Mouse (Mus musculus) MEL (cell line): ENCODE data around the gene Tsc22d1. TPM values are rescaled to one million over a fixed set of nuclear protein-coding genes. Genes with fewer than 3 reads are reported as not detected.

Experiments
- DNase-seq: peaks from one replicate; pipeline ENCODE4 v3.0.0; 2011; ENCODE audit warnings: low read depth, low spot score
- H3K27ac ChIP-seq: 2 replicates; pipeline ENCODE4 v1.5.1; 2012; ENCODE audit warnings: low read depth, mild to moderate bottlenecking, control low read depth, low read length, moderate library complexity; ENCODE audit not compliant: control insufficient read depth
- H3K27me3 ChIP-seq, 2 experiments: fragments of 150-350 bp in 1 of 2; sonication (generic) in 1 of 2; 2 replicates each; pipeline ENCODE4 v1.6.1; 2012; ENCODE audit warnings: low read length in 2 of 2, mild to moderate bottlenecking in 2 of 2, improper control_type of control experiment in 1 of 2, moderate library complexity in 1 of 2; ENCODE audit not compliant: insufficient read depth in 2 of 2, control insufficient read depth in 1 of 2
- H3K36me3 ChIP-seq, 2 experiments: 2 replicates each; pipeline ENCODE4 v1.6.1; 2012 to 2014; ENCODE audit warnings: low read length in 2 of 2, improper control_type of control experiment in 1 of 2, inconsistent platforms in 1 of 2, mild to moderate bottlenecking in 1 of 2; ENCODE audit not compliant: insufficient read depth in 2 of 2, control insufficient read depth in 1 of 2
- H3K4me1 ChIP-seq, 2 experiments: fragments of 150-350 bp in 1 of 2; sonication (generic) in 1 of 2; 2 replicates each; pipeline ENCODE4 v1.6.1; 2012; ENCODE audit warnings: low read length in 2 of 2, improper control_type of control experiment in 1 of 2, mild to moderate bottlenecking in 1 of 2; ENCODE audit not compliant: insufficient read depth in 2 of 2, control insufficient read depth in 1 of 2
- H3K4me3 ChIP-seq, 2 experiments: fragments of 150-350 bp in 1 of 2; sonication (generic) in 1 of 2; 2 replicates each; pipeline ENCODE4 v1.5.1; 2012; ENCODE audit warnings: low read depth in 2 of 2, low read length in 2 of 2, mild to moderate bottlenecking in 2 of 2, moderate library complexity in 2 of 2, control low read depth in 1 of 2, improper control_type of control experiment in 1 of 2; ENCODE audit not compliant: control insufficient read depth in 1 of 2, insufficient read depth in 1 of 2
- H3K79me2 ChIP-seq: 2 replicates; pipeline ENCODE4 v1.6.1; 2012; ENCODE audit warnings: mild to moderate bottlenecking, low read length, moderate library complexity; ENCODE audit not compliant: control insufficient read depth, poor library complexity, insufficient read depth
- H3K9ac ChIP-seq: 2 replicates; pipeline ENCODE4 v1.6.1; 2012; ENCODE audit warnings: low read depth, mild to moderate bottlenecking, control low read depth, low read length, moderate library complexity; ENCODE audit not compliant: control insufficient read depth, poor library complexity, severe bottlenecking
- H3K9me3 ChIP-seq: fragments of 150-350 bp; sonication (generic); replicated peaks from 2 replicates; pipeline ENCODE4 v1.6.1; 2012; ENCODE audit warnings: mild to moderate bottlenecking, low read length, improper control_type of control experiment, moderate library complexity; ENCODE audit not compliant: insufficient read depth
- BHLHE40 ChIP-seq: IDR thresholded peaks from 2 replicates; pipeline ENCODE4 v1.6.1; 2012; ENCODE audit warnings: low read depth, mild to moderate bottlenecking, inconsistent platforms, low read length, improper control_type of control experiment, borderline replicate concordance
- CHD2 ChIP-seq: IDR thresholded peaks from 2 replicates; pipeline ENCODE4 v1.6.1; 2011; ENCODE audit warnings: low read length, improper control_type of control experiment
- CTCF ChIP-seq, 3 experiments: IDR thresholded peaks in 2 of 3; conservative IDR thresholded peaks in 1 of 3; 2 replicates each; pipeline ENCODE4 v1.5.1; 2011 to 2012; ENCODE audit warnings: low read length in 3 of 3, low read depth in 2 of 3, mild to moderate bottlenecking in 2 of 3, improper control_type of control experiment in 1 of 3, inconsistent platforms in 1 of 3, mixed read lengths in 1 of 3, moderate library complexity in 1 of 3; ENCODE audit not compliant: control insufficient read depth in 1 of 3, insufficient read depth in 1 of 3, poor library complexity in 1 of 3, severe bottlenecking in 1 of 3
- E2F4 ChIP-seq: IDR thresholded peaks from 2 replicates; pipeline ENCODE4 v1.6.1; 2011; ENCODE audit warnings: low read depth, low read length, improper control_type of control experiment, borderline replicate concordance
- EP300 ChIP-seq, 2 experiments: IDR thresholded peaks; 2 replicates each; pipeline ENCODE4 v1.6.1; 2011; ENCODE audit warnings: improper control_type of control experiment in 2 of 2, low read length in 2 of 2, low read depth in 1 of 2, mild to moderate bottlenecking in 1 of 2
- MAZ ChIP-seq: IDR thresholded peaks from 2 replicates; pipeline ENCODE4 v1.6.1; 2012; ENCODE audit warnings: low read depth, mild to moderate bottlenecking, inconsistent platforms, low read length, improper control_type of control experiment
- MYC ChIP-seq: IDR thresholded peaks from 2 replicates; pipeline ENCODE4 v1.6.1; 2011; ENCODE audit warnings: low read depth, mild to moderate bottlenecking, low read length, improper control_type of control experiment, moderate library complexity
- POLR2AphosphoS5 ChIP-seq: IDR thresholded peaks from 2 replicates; pipeline ENCODE4 v1.6.1; 2012; ENCODE audit warnings: low read depth, borderline replicate concordance, mild to moderate bottlenecking, inconsistent platforms, low read length, moderate library complexity, mixed read lengths
- SIN3A ChIP-seq: IDR thresholded peaks from 2 replicates; pipeline ENCODE4 v1.6.1; 2012; ENCODE audit warnings: low read length, improper control_type of control experiment, inconsistent platforms
- SMC3 ChIP-seq: IDR thresholded peaks from 2 replicates; pipeline ENCODE4 v1.6.1; 2011; ENCODE audit warnings: low read depth, low read length, improper control_type of control experiment
- USF1 ChIP-seq: IDR thresholded peaks from 2 replicates; pipeline ENCODE4 v1.6.1; 2014; ENCODE audit warnings: low read depth, mild to moderate bottlenecking, inconsistent platforms, low read length, improper control_type of control experiment, moderate library complexity
- ZKSCAN1 ChIP-seq: IDR thresholded peaks from 2 replicates; pipeline ENCODE4 v1.6.1; 2012; ENCODE audit warnings: low read depth, mild to moderate bottlenecking, inconsistent platforms, low read length, improper control_type of control experiment, moderate library complexity
- polyA plus RNA-seq, 2 experiments: library from polyadenylated mRNA; stranded (reverse) in 1 of 2; unstranded in 1 of 2; fragments of >175 nt in 1 of 2; fragments of >200 nt in 1 of 2; gene quantifications; 2 replicates each; pipeline versions ENCODE4 v1.2.1 to v1.2.4; 2012; ENCODE audit warnings: low replicate concordance in 2 of 2, low read depth in 1 of 2; ENCODE audit not compliant: insufficient read length in 2 of 2, insufficient read depth in 1 of 2, missing spikeins in 1 of 2
- total RNA-seq: library from RNA; depleted of rRNA; stranded (reverse); fragments of 300-350 nt; gene quantifications from 2 replicates; pipeline ENCODE4 v1.2.3, GENCODE M21; 2012

Gene Tsc22d1
- total and polyA plus RNA-seq, 3 experiments, result 7.6 to 15.9 TPM; not detected in 1

- H3K4me3 ChIP-seq, result no peak overlapping the region
- H3K27me3 ChIP-seq, result no peaks in the 10 kb centered on the region
- TF ChIP-seq MYC (no peak), CTCF (IDR thresholded peaks at IDR 0.05 in 2 of 3, conservative IDR thresholded peaks at IDR 0.05 in 1 of 3; ENCODE audit: control insufficient read depth in 1 of 3, insufficient read depth in 1 of 3, low read depth in 2 of 3, low read length in 3 of 3, poor library complexity in 1 of 3, severe bottlenecking in 1 of 3) (no peak), E2F4 (no peak), ZKSCAN1 (no peak), POLR2AphosphoS5 (no peak)
- no peak overlapping the region for H3K9ac ChIP-seq
- H3K27ac ChIP-seq, result no peak overlapping the region
- H3K9me3 ChIP-seq, result no peaks in the 10 kb centered on the region
- DNase-seq, result no peak
- H3K36me3 ChIP-seq, result peaks cover 0 to 20% of the 10 kb centered on the region in 2 experiments; a peak in 2 of 4 replicates
- H3K79me2 ChIP-seq, result no peaks in the 10 kb centered on the region; the same call in 1 of the 2 replicates
- H3K4me1 ChIP-seq, result peaks cover 11 to 29% of the 10 kb centered on the region in 2 experiments
Measured at GRCm38 (mm10) chr14:76535096-76535495, 120.3 kb downstream of the Tsc22d1 start.

GRCm38 (mm10) chr14:76536921-76537320 lies 122.2 kb downstream of the Tsc22d1 start:
- Histone ChIP-seq H3K79me2 (no peaks in the 10 kb centered on the region; the same call in 1 of the 2 replicates), H3K9ac (no peak overlapping the region), H3K4me3 (no peak overlapping the region), H3K36me3 (peaks cover 0 to 6% of the 10 kb centered on the region in 2 experiments; a peak in 2 of 4 replicates), H3K4me1 (peaks cover 0 to 11% of the 10 kb centered on the region in 2 experiments; a peak in 2 of 4 replicates), H3K9me3 (no peaks in the 10 kb centered on the region), H3K27me3 (no peaks in the 10 kb centered on the region)
- no peak for DNase-seq
- TF ChIP-seq SIN3A (no peak), EP300 (IDR thresholded peaks at IDR 0.05; ENCODE audit: low read depth in 1 of 2, low read length in 2 of 2) (no peak), MYC (no peak)
- TF ChIP-seq, all 39 proteins: peak for 0
- no peak overlapping the region for H3K27ac ChIP-seq

- Histone ChIP-seq H3K4me3 (no peak overlapping the region), H3K36me3 (no peaks in the 10 kb centered on the region), H3K27ac (no peak overlapping the region), H3K79me2 (no peaks in the 10 kb centered on the region), H3K4me1 (no peaks in the 10 kb centered on the region), H3K27me3 (no peaks in the 10 kb centered on the region), H3K9me3 (no peaks in the 10 kb centered on the region), H3K9ac (no peak overlapping the region)
- peak; percentile 37 for DNase-seq
- TF ChIP-seq SMC3 (no peak), CHD2 (no peak), MAZ (no peak), USF1 (no peak), BHLHE40 (no peak)
Measured at GRCm38 (mm10) chr14:76540005-76540670, 125.4 kb downstream of the Tsc22d1 start.
